Mouse (Mus musculus): ENCODE results near the gene B230104I21Rik.

The B230104I21Rik gene

DNA sequence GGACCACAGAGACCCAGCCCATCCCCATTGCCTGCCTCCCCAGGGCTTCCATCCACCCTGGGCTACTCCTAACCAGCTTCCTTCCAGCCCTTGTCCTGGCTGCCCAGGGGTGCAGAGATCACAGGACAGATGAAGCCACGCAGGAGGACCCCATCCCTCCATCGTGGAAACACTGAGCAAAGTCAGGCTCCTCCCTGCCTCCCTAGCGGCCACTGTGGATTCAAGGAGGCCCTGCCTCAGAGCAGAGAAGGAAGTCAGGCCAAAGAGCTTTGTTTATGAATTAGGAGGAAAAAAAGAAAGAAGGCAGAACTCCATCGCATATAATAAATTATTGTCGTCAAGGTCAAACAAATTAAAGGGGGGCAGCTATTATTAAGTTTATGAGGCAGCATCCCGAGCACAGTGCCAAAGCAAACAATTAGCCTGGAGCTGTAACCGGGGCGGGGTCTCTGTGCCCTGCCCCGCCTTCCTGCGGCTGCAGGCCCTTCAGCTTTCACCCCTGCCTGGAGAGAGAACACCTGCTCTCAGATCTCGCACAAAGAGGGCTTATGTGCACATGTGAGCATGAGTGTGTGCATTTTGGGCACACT, 12.4 kb downstream of the B230104I21Rik start:
- DNase-seq (ENCODE audit: extremely low spot score, low spot score): no peak

GRCm38 (mm10) chr4:154352246-154352645, 16.3 kb downstream of the B230104I21Rik start:
- no peak for DNase-seq (ENCODE audit: extremely low spot score, low spot score)

DNA sequence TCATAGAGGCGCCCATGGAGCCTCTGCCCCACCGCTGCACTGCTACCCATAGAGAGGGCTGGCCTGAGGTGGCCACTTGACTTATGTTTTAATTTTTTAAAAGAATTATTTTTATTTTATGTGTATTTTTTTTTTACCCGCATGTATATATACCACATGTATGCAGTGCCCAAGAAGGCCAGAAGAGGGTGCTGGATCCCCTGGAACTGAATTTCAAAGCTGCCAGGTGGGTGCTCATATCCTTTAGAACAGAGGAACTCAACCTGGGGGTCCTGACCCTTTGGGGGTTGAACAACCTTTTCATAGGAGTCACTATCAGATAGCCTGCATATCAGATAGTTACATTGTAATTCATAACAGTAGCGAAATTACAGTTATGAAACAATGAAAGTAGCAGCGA, 19.5 kb downstream of the B230104I21Rik start:
- DNase-seq (ENCODE audit: extremely low spot score, low spot score): no peak

DNA sequence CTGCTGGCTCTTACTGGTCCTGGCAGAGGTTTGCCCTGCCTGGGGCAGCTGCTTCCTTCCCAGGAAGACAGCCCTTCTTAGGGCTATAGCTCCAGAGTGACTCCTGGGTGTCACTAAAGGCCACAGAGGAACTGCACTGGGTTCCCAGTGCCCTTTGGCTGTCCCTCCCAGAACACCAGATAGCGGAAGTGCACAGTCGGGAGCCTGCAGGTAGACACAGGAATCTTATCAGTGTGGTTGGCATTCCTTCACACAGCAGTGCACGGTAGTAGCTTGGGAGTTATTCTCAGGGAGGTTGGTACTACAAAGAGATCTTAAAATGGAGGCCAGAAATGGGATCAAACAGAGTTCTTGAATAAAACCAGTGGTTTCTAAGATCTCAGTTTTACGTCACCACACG, 22.4 kb downstream of the B230104I21Rik start:
- no peak for DNase-seq (ENCODE audit: extremely low spot score, low spot score)

DNA sequence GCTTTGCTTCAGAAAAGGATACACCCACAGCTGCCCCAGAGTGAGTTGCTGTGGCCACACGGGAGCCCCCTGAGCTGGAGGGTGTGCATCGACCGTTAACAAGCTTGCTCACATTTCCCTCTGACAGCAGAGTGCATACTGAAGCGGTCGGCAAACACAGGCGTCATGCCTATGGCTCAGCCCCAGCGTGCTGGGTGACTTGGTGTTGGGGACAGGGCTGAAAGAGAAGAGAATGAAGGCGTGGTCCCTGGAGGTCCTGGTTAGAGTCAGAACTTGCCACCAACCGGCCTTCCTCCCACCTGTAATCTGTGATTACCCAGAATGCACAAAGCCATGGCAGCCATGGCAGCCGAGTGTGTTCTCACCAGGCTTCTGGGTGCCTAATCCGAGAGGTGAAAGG, 22.9 kb downstream of the B230104I21Rik start:
- DNase-seq (ENCODE audit: extremely low spot score, low spot score): no peak

DNA sequence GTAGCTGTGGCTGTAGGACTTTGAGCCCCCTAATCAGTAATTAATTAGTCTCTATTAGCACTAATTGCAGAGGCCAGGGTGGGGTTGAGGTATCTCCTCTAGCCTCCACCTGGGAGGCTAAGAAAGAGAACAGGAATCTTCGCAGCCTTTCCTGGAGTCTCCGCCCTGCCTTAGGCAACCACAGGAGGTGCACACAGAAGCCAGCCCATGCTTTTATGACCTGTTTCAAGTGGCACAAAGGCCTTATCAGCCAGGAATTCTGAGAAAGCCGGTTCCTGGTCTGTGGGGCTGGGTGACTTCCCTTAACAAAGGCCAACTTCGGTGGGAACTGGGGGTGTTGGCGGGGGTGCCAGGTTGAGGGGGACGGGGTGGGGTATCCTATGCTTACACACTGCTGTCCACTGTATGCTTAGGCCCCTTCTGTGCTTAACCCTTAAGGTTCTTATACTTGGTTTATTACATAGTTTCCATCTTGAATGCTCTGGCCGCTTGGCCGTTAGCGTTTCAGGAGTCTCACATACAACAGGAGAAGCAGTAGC, 23.9 kb downstream of the B230104I21Rik start:
- DNase-seq (ENCODE audit: extremely low spot score, low spot score): no peak

GRCm38 (mm10) chr4:154360441-154360840, 24.5 kb downstream of the B230104I21Rik start:
- DNase-seq (ENCODE audit: extremely low spot score, low spot score): no peak

- DNase-seq (ENCODE audit: extremely low spot score, low spot score): no peak
Measured at GRCm38 (mm10) chr4:154360850-154361249, 24.9 kb downstream of the B230104I21Rik start.

GRCm38 (mm10) chr4:154364752-154365151, 28.8 kb downstream of the B230104I21Rik start:
- DNase-seq (ENCODE audit: extremely low spot score, low spot score): no peak

DNA sequence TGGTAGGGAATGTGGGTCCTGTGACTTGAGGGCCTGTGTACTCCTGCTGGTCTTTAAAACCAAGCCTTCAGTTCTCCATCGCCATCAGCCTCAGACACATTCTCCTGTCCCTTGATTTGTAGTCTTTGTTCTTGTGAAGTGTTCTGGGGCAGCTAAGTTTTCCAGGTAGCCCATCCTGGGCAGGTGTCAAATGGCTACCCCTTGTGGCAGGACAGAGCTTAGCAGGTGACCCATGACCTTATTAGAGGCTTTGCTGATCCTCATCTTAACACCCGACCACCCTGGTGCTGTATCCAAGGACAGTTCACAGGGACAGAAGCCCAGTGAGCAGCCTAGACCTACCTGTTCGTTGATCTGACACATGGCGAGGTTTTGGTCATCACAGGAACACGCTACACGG, 30.9 kb downstream of the B230104I21Rik start:
- no peak for DNase-seq (ENCODE audit: extremely low spot score, low spot score)

DNA sequence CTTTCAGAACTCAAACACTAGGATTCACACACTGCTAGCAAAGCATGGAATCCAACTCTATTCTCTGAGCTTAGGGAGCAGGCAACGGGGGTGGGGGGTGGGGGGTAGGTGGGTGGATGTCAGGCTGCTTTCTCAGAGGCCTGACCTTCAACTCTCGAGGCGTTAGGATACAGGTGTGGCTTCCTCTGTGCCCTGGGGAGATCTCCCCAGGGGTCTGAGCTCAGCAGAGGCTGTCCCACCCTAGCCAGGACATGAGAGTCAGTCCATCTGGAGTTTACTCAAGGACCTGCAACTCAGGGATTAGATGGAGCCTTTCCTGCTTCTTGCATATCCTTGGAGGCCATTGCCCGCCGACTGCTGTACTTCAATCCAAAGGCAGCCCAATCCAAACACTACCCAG, 33.2 kb downstream of the B230104I21Rik start:
- DNase-seq (ENCODE audit: extremely low spot score, low spot score): no peak

GRCm38 (mm10) chr4:154370841-154371240, 34.9 kb downstream of the B230104I21Rik start:
- DNase-seq (ENCODE audit: extremely low spot score, low spot score): no peak

GRCm38 (mm10) chr4:154371542-154372247, 35.8 kb downstream of the B230104I21Rik start:
- peak; percentile 40 for DNase-seq (ENCODE audit: extremely low spot score, low spot score)

GRCm38 (mm10) chr4:154375939-154376625, 40.2 kb downstream of the B230104I21Rik start:
- no peak for DNase-seq (ENCODE audit: extremely low spot score, low spot score)

- DNase-seq (ENCODE audit: extremely low spot score, low spot score): no peak
Measured at GRCm38 (mm10) chr4:154378876-154379275, 42.9 kb downstream of the B230104I21Rik start.

GRCm38 (mm10) chr4:154385208-154385607, 49.3 kb downstream of the B230104I21Rik start:
- DNase-seq (ENCODE audit: extremely low spot score, low spot score): no peak

GRCm38 (mm10) chr4:154385918-154386317, 50.0 kb downstream of the B230104I21Rik start:
- DNase-seq (ENCODE audit: extremely low spot score, low spot score): no peak

- DNase-seq (ENCODE audit: extremely low spot score, low spot score): no peak
Measured at GRCm38 (mm10) chr4:154386810-154387209, 50.9 kb downstream of the B230104I21Rik start.

- DNase-seq (ENCODE audit: extremely low spot score, low spot score): no peak
Measured at GRCm38 (mm10) chr4:154389641-154390040, 53.7 kb downstream of the B230104I21Rik start.

DNA sequence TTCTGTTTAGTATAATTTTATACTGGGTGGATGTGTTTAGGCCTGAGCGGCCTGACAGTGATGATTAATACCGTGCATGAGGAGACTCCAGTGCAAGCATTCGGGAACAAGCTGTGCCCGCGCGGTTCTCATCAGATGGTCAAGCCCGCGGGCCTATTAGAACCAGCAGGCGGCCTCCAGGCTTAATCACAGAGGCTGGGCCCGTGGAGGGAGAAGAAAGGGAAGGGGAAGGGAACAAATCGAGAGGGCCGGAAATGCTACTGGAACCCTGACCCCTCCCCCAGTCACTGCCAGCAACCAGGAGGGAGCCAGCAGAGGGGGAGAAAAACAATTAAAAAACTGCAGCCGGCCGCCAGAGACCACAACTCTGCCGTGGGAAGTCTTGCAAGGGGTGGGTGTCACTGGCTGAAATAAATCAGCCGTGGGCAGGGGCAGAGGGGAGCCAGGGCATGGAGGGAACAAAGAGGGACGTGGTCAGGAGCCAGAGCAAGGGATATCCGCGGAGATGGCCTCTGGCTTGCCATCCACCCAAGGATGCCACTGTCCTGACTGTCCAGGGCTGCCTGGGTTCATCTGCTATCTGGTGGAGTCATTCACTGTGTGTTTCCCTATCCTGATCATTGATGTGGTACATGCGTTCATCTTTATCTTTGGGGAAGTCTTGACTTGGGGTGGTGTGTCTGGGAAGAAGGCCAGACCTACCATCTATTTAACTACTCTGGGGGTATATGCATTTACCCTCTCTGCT, 54.6 kb downstream of the B230104I21Rik start:
- DNase-seq (ENCODE audit: extremely low spot score, low spot score): peak; percentile 74

DNA sequence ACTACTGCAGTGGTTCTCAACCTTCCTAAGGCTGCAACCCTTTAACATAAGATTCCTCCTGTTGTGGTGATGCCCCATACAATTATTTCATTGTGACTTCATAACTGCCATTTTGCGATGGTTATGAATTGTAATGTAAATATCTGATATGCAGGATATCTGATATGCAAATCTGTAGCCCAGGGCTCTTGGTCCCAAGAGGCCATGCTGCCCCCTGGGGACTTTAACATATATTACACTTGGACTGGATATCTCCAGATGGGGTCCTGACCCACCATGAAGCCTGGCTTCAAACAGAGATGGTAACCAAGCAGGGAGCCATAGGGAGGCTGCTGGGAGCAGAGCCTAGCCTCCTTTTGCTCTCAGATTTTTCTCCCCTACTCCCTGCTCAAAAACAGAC, 56.7 kb downstream of the B230104I21Rik start:
- no peak for DNase-seq (ENCODE audit: extremely low spot score, low spot score)

Data from neural tube, embryonic 10.5 days (tissue).